Mouse (Mus musculus) small intestine, adult 10 weeks (tissue): ENCODE measurements around the gene Erfe. TPM values are rescaled to one million over a fixed set of nuclear protein-coding genes. Genes with fewer than 3 reads are reported as not detected.

ENCODE experiments used
- polyA plus RNA-seq: library from polyadenylated mRNA; stranded (reverse); fragments of 350-450 nt; fragmentation: Illumina TruSeq; extraction: RNeasy Lipid Tissue Mini Kit (QIAGEN cat#74804); gene quantifications from one replicate; pipeline ENCODE4 v1.2.3, GENCODE M21; 2014; ENCODE audit warnings: low replicate concordance

The Erfe gene
- 3.1 TPM for polyA plus RNA-seq

DNA sequence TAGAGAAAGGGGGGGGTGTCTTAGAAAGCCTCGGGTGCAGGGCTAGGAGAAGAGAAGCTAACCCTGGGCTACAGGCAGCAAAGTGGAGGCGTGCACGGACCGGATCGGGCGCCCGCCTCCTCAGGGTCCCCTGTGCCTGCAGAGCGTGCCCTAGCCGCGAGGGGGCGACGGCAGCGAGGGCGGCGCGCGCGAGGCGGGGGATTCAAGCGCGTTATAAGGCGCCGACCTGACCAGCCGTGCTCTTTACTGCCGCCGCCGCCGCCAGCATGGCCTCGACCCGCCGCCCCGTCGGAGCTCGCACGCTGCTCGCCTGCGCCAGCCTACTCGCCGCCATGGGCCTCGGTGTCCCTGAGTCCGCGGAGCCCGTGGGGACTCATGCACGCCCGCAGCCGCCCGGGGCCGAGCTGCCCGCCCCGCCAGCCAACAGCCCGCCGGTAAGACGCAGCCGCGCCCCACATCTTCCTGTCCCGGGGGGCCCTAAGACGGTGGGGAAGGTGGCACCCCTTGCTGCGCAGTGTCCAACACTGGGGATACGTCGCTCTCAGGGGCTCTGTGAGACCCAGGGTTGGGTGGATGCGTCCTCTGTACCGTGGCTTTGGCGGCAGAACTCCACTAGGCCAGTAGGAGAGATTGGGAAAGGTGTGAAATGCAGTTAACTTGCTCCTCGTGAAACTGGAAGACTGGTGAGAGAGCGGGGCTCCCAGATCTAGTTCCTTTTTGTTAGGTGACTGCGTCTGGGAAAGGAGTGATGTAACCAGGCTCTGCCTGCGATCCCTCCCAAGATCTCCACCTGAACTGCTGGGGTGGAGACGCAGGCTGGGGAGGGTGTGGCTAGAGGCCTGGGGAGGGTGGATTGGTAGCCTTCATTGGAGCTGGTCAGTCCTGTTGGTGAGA lies at the start of gene Erfe:
TSS of gene Erfe (plus strand) at position 216 of the 894 bp plus-strand sequence.

DNA sequence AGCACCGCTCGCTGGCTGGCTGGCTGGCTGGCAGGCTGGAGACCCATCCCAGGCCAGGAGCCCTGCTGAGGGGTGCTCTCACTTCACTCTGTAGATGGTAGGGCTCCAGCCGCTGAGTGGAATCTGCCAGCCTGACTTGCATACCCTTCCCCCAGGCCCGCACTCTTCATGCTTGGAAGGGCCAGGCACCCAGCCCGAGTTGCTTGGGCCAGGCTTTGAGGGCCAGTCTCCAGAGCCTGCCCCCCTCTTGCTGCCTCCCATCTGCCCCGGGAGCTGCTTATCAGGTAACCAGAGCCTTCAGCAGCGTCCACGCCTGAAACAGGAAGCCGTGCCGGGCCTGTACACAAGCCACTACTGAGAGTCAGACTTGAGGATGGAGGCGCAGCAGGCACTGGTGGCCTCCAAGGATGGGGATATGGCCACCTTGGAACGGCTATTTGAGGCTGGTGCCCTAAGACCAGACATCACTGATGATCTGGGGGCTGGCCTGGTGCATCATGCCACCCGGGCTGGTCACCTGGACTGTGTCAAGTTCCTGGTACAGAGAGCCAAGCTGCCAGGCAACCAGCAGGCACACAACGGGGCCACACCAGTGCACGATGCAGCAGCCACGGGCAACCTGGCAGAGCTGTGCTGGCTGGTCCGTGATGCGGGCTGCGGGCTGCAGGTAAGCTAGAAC lies 44.3 kb upstream of the Erfe start, which contains the start of gene Espnl:
TSS of gene Espnl (plus strand) at position 316 of the 679 bp plus-strand sequence.

GRCm38 (mm10) chr1:91350841-91351240 lies 15.4 kb upstream of the Erfe start, which contains the start of gene Klhl30:
Gene Klhl30, plus strand, starts transcription at chr1:91351016.

DNA sequence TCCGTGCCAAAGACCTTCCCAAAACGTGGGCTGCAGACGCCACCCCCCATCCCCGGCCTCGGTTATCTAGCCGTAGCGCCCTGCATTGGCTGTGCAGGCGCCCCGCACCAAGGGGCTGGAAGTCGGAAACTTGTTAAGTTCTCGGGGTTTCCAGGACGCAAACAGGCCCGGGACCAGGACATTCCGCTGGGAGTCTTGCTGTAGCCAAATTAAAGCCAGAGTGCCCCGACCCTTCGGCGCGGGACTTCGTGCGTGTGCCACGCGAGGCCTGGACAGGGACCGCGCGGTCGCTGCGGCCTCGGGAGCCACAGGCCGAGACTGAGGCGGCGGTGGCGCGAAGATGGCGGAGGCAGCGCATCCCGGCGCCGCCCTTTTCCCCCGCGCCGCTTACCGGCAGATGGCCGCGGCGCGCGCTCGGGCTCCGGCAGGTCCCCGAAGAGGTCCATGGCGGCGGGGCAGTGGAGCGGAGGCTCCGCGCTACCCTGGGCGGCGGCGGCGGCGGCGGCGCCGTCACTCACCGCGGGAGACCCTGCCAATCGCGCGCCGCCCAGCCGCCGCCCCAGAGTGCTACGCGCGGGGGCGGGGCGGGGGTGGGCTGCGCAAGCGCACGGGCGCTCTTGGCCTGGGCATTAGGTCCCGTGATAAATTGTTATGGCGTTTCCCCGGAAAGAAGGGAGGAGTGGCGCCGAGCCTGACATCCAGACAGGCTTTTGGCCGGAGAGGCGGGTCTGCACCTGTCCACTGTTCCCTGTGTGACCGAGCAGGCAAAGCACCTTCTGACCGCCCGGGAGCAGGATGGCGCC lies 32.2 kb downstream of the Erfe start, which contains the start of gene Ilkap:
TSS of gene Ilkap (minus strand) at position 556 of the 803 bp plus-strand sequence.

GRCm38 (mm10) chr1:91413898-91414594 lies 47.8 kb downstream of the Erfe start, which contains the start of gene Hes6:
Gene Hes6, minus strand, starts transcription at chr1:91414038.

Other genes starting within 250 kb of the Erfe start
- gene Rbm44, start 221.3 kb upstream of the Erfe start, polyA plus RNA-seq = 1.0 TPM
- 1.0 TPM for gene Ramp1, start 186.6 kb upstream of the Erfe start, polyA plus RNA-seq
- 123 TPM for gene Ube2f, start 116.1 kb upstream of the Erfe start, polyA plus RNA-seq
- 3.2 TPM for gene Scly, start 68.1 kb upstream of the Erfe start, polyA plus RNA-seq
- gene Espnl, start 44.4 kb upstream of the Erfe start, polyA plus RNA-seq = not detected
- not detected for gene Klhl30, start 15.4 kb upstream of the Erfe start, polyA plus RNA-seq
- 25.6 TPM for gene Ilkap, start 32.4 kb downstream of the Erfe start, polyA plus RNA-seq
- 0.30 TPM for gene Hes6, start 47.6 kb downstream of the Erfe start, polyA plus RNA-seq
- gene Per2, start 92.9 kb downstream of the Erfe start, polyA plus RNA-seq = 4.4 TPM
- 3.3 TPM for gene Traf3ip1, start 128.2 kb downstream of the Erfe start, polyA plus RNA-seq
- 1.9 TPM for gene Asb1, start 174.1 kb downstream of the Erfe start, polyA plus RNA-seq